Mouse (Mus musculus) ES-E14 (cell line): ENCODE data around the gene Abhd17b.

Source experiments
- HCFC1 ChIP-seq: IDR thresholded peaks from 2 replicates; pipeline ENCODE4 v1.6.1; 2012; ENCODE audit warnings: low read length, inconsistent platforms, borderline replicate concordance; ENCODE audit not compliant: insufficient read depth
- MAFK ChIP-seq: IDR thresholded peaks from 2 replicates; pipeline ENCODE4 v1.6.1; 2014; ENCODE audit warnings: mild to moderate bottlenecking, low read depth, low read length, inconsistent platforms; ENCODE audit not compliant: insufficient read depth
- ZNF384 ChIP-seq: IDR thresholded peaks from 2 replicates; pipeline ENCODE4 v1.6.1; 2012; ENCODE audit warnings: low read depth, low read length, inconsistent platforms

- TF ChIP-seq HCFC1: no peak
- TF ChIP-seq MAFK: no peak
- no peak for TF ChIP-seq ZNF384
Observed at GRCm38 (mm10) chr19:21653172-21653981, at the start of gene Abhd17b.
